Mouse (Mus musculus) spleen, postnatal 36 days (tissue): ENCODE results near the gene Btn2a2.
A peak's percentile ranks its signal among the peaks of the same experiment; 100 is the strongest.

Source experiments
- DNase-seq, 2 experiments: peaks; one replicate each; pipeline ENCODE4 v3.0.0; 2022; ENCODE audit warnings: low spot score in 2 of 2, mixed read lengths in 1 of 2

Btn2a2 gene

DNA sequence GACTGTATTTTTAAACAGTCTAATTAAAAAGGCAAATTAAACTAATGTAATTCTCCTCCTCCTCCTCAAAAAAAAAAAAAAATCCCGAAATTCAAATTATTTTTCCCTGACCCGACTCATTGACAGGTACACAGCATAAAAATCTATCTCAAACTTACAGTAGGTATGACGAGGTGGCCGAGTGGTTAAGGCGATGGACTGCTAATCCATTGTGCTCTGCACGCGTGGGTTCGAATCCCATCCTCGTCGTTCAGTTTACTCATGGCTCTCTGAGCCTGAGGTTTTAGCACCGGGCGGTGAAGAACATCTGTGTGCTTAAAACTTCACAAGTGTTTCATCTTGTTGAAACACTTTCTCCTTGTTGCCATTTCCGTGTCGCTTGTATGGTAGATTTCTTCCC is 33.0 kb upstream of the Btn2a2 start:
- DNase-seq = peak; percentile 70 to 80

DNA sequence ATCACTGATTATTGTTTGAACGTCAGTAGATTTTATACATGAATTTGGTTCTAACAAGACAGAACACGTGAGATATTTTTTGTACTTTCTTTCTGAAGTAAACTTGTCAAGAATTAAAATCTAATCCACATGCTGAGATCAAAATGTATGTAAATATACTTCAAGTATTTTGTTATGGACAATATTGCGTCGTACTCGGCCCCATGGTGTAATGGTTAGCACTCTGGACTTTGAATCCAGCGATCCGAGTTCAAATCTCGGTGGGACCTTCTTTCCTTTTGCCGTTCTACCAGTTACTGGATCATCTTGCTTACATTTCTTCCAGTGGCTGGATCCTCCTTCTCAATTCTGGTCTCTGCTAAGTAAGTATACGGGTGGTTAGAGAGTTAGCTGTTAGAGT is 30.8 kb upstream of the Btn2a2 start:
- DNase-seq = peak; percentile 66 to 81

GRCm38 (mm10) chr13:23518885-23519284 is 30.2 kb upstream of the Btn2a2 start:
- DNase-seq = peak; percentile 70 to 81

- DNase-seq = no peak
Measured at GRCm38 (mm10) chr13:23518295-23518603, 29.6 kb upstream of the Btn2a2 start.

- DNase-seq = peak; percentile 82 to 92
Measured at GRCm38 (mm10) chr13:23517603-23518294, 29.1 kb upstream of the Btn2a2 start.

DNA sequence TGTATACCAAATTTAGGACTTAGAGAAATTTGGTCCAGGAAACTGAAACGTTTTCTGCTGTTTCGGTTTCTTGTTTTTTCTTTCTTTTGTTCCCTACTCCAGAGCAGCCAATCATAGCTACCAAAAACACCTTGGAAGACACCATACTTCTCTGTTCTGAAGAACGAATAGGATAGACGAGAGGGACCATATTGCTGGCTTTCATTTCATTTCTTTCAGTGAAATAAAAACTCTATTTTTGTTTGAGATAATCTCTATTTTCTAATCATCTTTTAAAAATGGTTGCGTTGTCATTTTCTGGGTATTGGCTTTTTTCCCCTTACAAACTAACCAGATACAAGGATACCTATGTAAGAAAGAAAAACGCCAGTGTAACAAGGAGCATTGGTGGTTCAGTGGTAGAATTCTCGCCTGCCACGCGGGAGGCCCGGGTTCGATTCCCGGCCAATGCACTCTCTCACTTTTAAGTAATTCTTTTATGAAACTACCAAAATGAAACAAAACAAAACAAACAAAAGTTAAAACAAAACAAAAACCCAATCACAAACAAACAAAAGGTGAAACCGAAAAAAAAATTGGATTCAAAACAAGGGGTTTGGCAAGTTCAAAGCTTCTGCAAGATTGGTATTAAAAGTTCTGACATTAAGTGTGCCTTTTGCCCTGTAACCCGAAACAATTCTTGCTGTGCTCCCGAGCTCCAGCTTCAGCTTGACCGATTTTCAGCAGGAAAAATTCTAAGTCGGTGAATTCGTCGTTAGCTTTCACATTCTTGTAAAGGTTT is 28.4 kb upstream of the Btn2a2 start:
- DNase-seq = peak; percentile 63 to 74

DNA sequence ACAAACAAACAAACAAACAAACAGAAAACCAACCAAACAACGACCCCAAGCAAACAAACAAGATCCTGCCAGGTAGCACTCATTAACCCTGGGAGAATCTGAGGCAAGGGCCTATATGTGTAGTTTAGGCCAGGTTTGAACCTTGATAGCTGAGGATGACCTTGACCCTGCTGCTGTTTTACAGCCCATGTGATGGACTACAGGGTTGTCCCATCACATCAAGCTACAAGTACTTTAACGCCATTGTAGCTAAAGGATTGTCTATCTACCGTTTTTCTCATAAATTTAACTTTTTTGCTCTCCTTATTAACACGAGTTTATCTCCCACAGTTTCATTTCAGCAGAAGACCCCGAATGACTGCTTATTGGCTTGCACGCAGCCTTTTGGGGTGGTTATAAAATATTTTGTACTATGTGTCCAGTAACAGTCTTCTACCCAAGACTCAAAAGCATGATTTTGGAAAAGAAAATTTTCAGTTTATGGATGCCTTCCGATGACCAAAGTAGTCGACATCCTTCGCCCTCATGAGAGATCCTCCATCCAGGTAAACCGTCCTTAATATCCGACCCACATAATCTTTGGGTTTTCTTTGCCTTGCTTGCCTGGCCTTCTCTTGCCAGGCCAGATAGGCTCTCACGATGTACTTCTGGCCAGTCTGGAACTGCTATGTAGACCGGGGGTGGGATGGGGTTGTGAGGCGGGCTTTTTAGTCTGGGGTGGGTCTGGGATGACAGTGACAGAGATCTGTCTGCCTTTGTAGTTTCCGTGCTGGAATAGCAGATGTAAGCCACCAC is 27.4 kb upstream of the Btn2a2 start:
- DNase-seq = no peak

GRCm38 (mm10) chr13:23515281-23515680 is 26.6 kb upstream of the Btn2a2 start:
- DNase-seq = no peak

DNA sequence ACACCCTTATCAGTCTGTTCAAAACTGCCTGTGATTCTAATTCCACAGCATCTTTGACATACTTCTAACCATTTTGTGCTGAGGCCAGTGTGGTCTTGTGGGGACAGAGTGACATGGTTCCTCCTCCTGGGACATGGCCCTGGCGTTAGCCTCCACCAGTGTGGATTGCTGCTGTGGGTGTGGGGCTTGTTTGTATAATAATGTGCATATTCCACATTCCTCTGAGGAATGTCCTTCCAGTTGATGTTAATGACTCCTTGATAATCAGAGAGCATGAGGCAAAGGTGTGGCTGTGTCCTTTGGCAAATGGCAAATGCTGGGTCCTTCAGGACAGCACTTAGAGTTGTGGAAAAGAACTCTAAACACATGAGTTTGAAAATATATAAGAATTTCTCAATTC is 24.9 kb upstream of the Btn2a2 start:
- DNase-seq = no peak

GRCm38 (mm10) chr13:23510127-23510526 is 21.5 kb upstream of the Btn2a2 start:
- no peak for DNase-seq

GRCm38 (mm10) chr13:23506819-23507515 is 18.3 kb upstream of the Btn2a2 start:
- DNase-seq = no peak

DNA sequence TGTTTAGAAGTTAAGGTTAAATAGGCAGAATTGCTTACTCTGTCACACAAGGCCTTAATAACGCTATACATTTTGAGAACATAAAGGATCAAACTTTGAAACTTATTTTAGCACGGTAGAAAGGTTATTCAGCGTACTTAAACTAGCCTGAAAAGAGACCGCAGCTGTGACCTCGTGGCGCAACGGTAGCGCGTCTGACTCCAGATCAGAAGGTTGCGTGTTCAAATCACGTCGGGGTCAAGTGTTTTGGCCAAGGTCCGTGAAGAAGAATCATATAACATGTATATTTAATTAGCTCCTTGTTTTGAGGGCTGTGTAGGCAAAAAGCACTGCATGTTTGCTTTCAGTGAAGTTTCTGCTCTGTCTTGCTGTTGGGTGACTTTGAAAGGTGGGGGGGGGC is 17.7 kb upstream of the Btn2a2 start:
- peak; percentile 41 to 44 for DNase-seq

GRCm38 (mm10) chr13:23505662-23506345 is 17.1 kb upstream of the Btn2a2 start:
- no peak for DNase-seq

GRCm38 (mm10) chr13:23503797-23504196 is 15.1 kb upstream of the Btn2a2 start:
- DNase-seq = peak; percentile 21 to 50

DNA sequence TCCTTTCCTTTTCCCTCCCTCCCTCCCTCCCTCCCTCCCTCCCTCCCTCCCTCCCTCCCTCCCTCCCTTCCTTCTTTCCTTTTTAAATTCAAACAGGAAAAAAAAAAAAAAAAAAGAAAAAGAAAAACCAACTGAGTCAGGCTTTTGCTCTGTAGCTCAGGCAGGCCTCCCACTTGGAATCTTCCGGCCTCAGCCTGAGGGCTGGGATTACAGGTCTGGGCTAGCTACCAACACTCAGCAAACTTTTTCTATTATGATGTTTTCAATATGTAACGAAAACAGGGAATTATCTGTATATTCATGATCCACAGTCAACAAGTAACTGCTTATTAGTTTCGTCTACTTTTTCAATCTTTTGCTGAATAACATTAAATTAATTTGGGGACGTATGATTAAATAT is 14.3 kb upstream of the Btn2a2 start:
- DNase-seq = no peak

GRCm38 (mm10) chr13:23502031-23502567 is 13.4 kb upstream of the Btn2a2 start:
- no peak for DNase-seq

DNA sequence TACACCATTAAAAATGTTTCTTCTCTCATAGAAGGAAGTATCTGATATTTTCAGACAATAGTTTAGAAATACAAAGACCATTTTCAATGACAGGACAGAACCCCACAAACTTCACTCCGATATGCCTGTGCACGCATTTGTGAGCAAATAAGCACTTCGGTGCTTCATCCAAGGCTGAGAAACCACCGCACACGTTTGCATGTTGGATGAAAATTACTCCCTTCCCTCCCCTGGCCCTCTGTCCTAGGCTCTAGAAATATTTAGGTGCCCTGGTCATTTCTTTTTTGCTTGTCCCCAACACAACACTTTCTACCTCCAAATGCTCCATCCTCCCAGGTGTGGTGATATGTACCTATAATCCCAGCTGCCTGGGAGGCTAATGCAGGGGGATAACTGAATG is 12.9 kb upstream of the Btn2a2 start:
- DNase-seq = no peak

- DNase-seq = peak; percentile 50 to 69
Measured at GRCm38 (mm10) chr13:23500424-23501200, 12.0 kb upstream of the Btn2a2 start.

- DNase-seq = no peak
Measured at GRCm38 (mm10) chr13:23499943-23500342, 11.3 kb upstream of the Btn2a2 start.

- no peak for DNase-seq
Measured at GRCm38 (mm10) chr13:23498653-23499052, 10.0 kb upstream of the Btn2a2 start.
